Mouse (Mus musculus): ENCODE results near the gene Zbtb12. TPM values are rescaled to one million over a fixed set of nuclear protein-coding genes. Genes with fewer than 3 reads are reported as not detected.

Gene Zbtb12
- polyA plus RNA-seq, 1 experiment from 2014 or later: 6.3 TPM

Small RNAs within 50 kb of the gene (microRNA-seq; reads per million reads assigned to microRNA genes)
- gene Mir6970 (not detected), gene Mir6971 (0.88 reads per million), gene Mir6972 (not detected)

Other genes starting within 250 kb of the Zbtb12 start
- gene Prrt1, start 249.9 kb upstream of the Zbtb12 start, polyA plus RNA-seq (2016; fragmentation: Nextera tagmentation; extraction: Ambion mirVana): 0.08 TPM in 1 of 2 replicates, not detected in the other
- gene Fkbpl, start 234.7 kb upstream of the Zbtb12 start, polyA plus RNA-seq (2016; fragmentation: Nextera tagmentation; extraction: Ambion mirVana): 17.9 and 18.9 TPM in 2 replicates
- 101 TPM in 2 replicates for gene Atf6b, start 232.3 kb upstream of the Zbtb12 start, polyA plus RNA-seq (2016; fragmentation: Nextera tagmentation; extraction: Ambion mirVana)
- not detected in 2 replicates for gene Tnxb, start 208.9 kb upstream of the Zbtb12 start, polyA plus RNA-seq (2016; fragmentation: Nextera tagmentation; extraction: Ambion mirVana)
- gene C4b, start 135.6 kb upstream of the Zbtb12 start, polyA plus RNA-seq (2016; fragmentation: Nextera tagmentation; extraction: Ambion mirVana): not detected in 2 replicates
- gene Cyp21a1, start 74.9 kb upstream of the Zbtb12 start, polyA plus RNA-seq (2016; fragmentation: Nextera tagmentation; extraction: Ambion mirVana): not detected in 2 replicates
- gene Stk19, start 42.5 kb upstream of the Zbtb12 start, polyA plus RNA-seq (2016; fragmentation: Nextera tagmentation; extraction: Ambion mirVana): 23.3 and 28.6 TPM in 2 replicates
- gene Dxo, start 42.5 kb upstream of the Zbtb12 start, polyA plus RNA-seq (2016; fragmentation: Nextera tagmentation; extraction: Ambion mirVana): 77.5 and 83.5 TPM in 2 replicates
- 57.5 and 65.0 TPM in 2 replicates for gene Skiv2l, start 29.3 kb upstream of the Zbtb12 start, polyA plus RNA-seq (2016; fragmentation: Nextera tagmentation; extraction: Ambion mirVana)
- 151 and 155 TPM in 2 replicates for gene Nelfe, start 29.1 kb upstream of the Zbtb12 start, polyA plus RNA-seq (2016; fragmentation: Nextera tagmentation; extraction: Ambion mirVana)
- 2.1 and 2.5 TPM in 2 replicates for gene Cfb, start 17.0 kb upstream of the Zbtb12 start, polyA plus RNA-seq (2016; fragmentation: Nextera tagmentation; extraction: Ambion mirVana)
- 0.06 TPM in 1 of 2 replicates, not detected in the other for gene Gm20547, start 2.6 kb downstream of the Zbtb12 start, polyA plus RNA-seq (2016; fragmentation: Nextera tagmentation; extraction: Ambion mirVana)
- gene C2, start 18.8 kb downstream of the Zbtb12 start, polyA plus RNA-seq (2016; fragmentation: Nextera tagmentation; extraction: Ambion mirVana): 0.29 and 0.40 TPM in 2 replicates
- gene Ehmt2, start 19.0 kb downstream of the Zbtb12 start, polyA plus RNA-seq (2016; fragmentation: Nextera tagmentation; extraction: Ambion mirVana): 109 and 116 TPM in 2 replicates
- not detected in 2 replicates for gene Slc44a4, start 35.0 kb downstream of the Zbtb12 start, polyA plus RNA-seq (2016; fragmentation: Nextera tagmentation; extraction: Ambion mirVana)
- gene Neu1, start 51.8 kb downstream of the Zbtb12 start, polyA plus RNA-seq (2016; fragmentation: Nextera tagmentation; extraction: Ambion mirVana): 14.6 and 16.1 TPM in 2 replicates
- gene Hspa1b, start 79.8 kb downstream of the Zbtb12 start, polyA plus RNA-seq (2016; fragmentation: Nextera tagmentation; extraction: Ambion mirVana): 0.08 and 0.14 TPM in 2 replicates
- gene Gm20481, start 90.4 kb downstream of the Zbtb12 start, polyA plus RNA-seq (2016; fragmentation: Nextera tagmentation; extraction: Ambion mirVana): not detected in 2 replicates
- 1.1 and 1.4 TPM in 2 replicates for gene Hspa1a, start 92.7 kb downstream of the Zbtb12 start, polyA plus RNA-seq (2016; fragmentation: Nextera tagmentation; extraction: Ambion mirVana)
- 0.58 and 0.85 TPM in 2 replicates for gene Hspa1l, start 93.2 kb downstream of the Zbtb12 start, polyA plus RNA-seq (2016; fragmentation: Nextera tagmentation; extraction: Ambion mirVana)
- 320 and 365 TPM in 2 replicates for gene Lsm2, start 102.4 kb downstream of the Zbtb12 start, polyA plus RNA-seq (2016; fragmentation: Nextera tagmentation; extraction: Ambion mirVana)
- gene Vars, start 121.5 kb downstream of the Zbtb12 start, polyA plus RNA-seq (2016; fragmentation: Nextera tagmentation; extraction: Ambion mirVana): 222 and 267 TPM in 2 replicates
- gene Vwa7, start 137.1 kb downstream of the Zbtb12 start, polyA plus RNA-seq (2016; fragmentation: Nextera tagmentation; extraction: Ambion mirVana): 0.15 and 0.23 TPM in 2 replicates
- 1.2 and 1.4 TPM in 2 replicates for gene Sapcd1, start 148.5 kb downstream of the Zbtb12 start, polyA plus RNA-seq (2016; fragmentation: Nextera tagmentation; extraction: Ambion mirVana)
- 5.2 and 5.4 TPM in 2 replicates for gene Msh5, start 167.3 kb downstream of the Zbtb12 start, polyA plus RNA-seq (2016; fragmentation: Nextera tagmentation; extraction: Ambion mirVana)
- 174 and 186 TPM in 2 replicates for gene Clic1, start 170.5 kb downstream of the Zbtb12 start, polyA plus RNA-seq (2016; fragmentation: Nextera tagmentation; extraction: Ambion mirVana)
- 453 and 568 TPM in 2 replicates for gene Ddah2, start 179.6 kb downstream of the Zbtb12 start, polyA plus RNA-seq (2016; fragmentation: Nextera tagmentation; extraction: Ambion mirVana)
- not detected in 2 replicates for gene Ly6g6c, start 185.9 kb downstream of the Zbtb12 start, polyA plus RNA-seq (2016; fragmentation: Nextera tagmentation; extraction: Ambion mirVana)
- gene Mpig6b, start 186.7 kb downstream of the Zbtb12 start, polyA plus RNA-seq (2016; fragmentation: Nextera tagmentation; extraction: Ambion mirVana): 0.36 and 0.46 TPM in 2 replicates
- 0.81 and 0.95 TPM in 2 replicates for gene Ly6g6e, start 197.4 kb downstream of the Zbtb12 start, polyA plus RNA-seq (2016; fragmentation: Nextera tagmentation; extraction: Ambion mirVana)
- 0.80 and 1.1 TPM in 2 replicates for gene Ly6g6d, start 198.6 kb downstream of the Zbtb12 start, polyA plus RNA-seq (2016; fragmentation: Nextera tagmentation; extraction: Ambion mirVana)
- 0.56 and 0.66 TPM in 2 replicates for gene Ly6g6f, start 206.1 kb downstream of the Zbtb12 start, polyA plus RNA-seq (2016; fragmentation: Nextera tagmentation; extraction: Ambion mirVana)
- 53.3 and 63.6 TPM in 2 replicates for gene Abhd16a, start 209.8 kb downstream of the Zbtb12 start, polyA plus RNA-seq (2016; fragmentation: Nextera tagmentation; extraction: Ambion mirVana)
- not detected in 2 replicates for gene Ly6g5c, start 228.8 kb downstream of the Zbtb12 start, polyA plus RNA-seq (2016; fragmentation: Nextera tagmentation; extraction: Ambion mirVana)
- gene Ly6g5b, start 235.9 kb downstream of the Zbtb12 start, polyA plus RNA-seq (2016; fragmentation: Nextera tagmentation; extraction: Ambion mirVana): 1.4 and 1.7 TPM in 2 replicates
- gene Gpank1, start 242.0 kb downstream of the Zbtb12 start, polyA plus RNA-seq (2016; fragmentation: Nextera tagmentation; extraction: Ambion mirVana): 33.9 and 35.8 TPM in 2 replicates
- gene Csnk2b, start 242.6 kb downstream of the Zbtb12 start, polyA plus RNA-seq (2016; fragmentation: Nextera tagmentation; extraction: Ambion mirVana): 299 and 317 TPM in 2 replicates
- 8.4 and 8.5 TPM in 2 replicates for gene D17H6S53E, start 246.9 kb downstream of the Zbtb12 start, polyA plus RNA-seq (2016; fragmentation: Nextera tagmentation; extraction: Ambion mirVana)

Measured in limb, embryonic 10.5 days (tissue).